Mouse (Mus musculus): Measurements from ENCODE around the gene Eapp. TPM values are rescaled to one million over a fixed set of nuclear protein-coding genes. Genes with fewer than 3 reads are reported as not detected.
"Not testable (repeated sequence)": the region's sequence is repeated elsewhere in the genome, so short reads cannot be mapped to it uniquely, and the experiment has no call there.

Eapp gene
- total RNA-seq, 1 experiment from 2014 or later, result 55.4 TPM

GRCm38 (mm10) chr12:54689082-54689481 is 6.6 kb downstream of the Eapp start:
- no peak for ATAC-seq (replicated peaks; ENCODE audit: low read depth, poor library complexity, severe bottlenecking)

GRCm38 (mm10) chr12:54683182-54683581 is 12.5 kb downstream of the Eapp start:
- ATAC-seq (replicated peaks; ENCODE audit: low read depth, poor library complexity, severe bottlenecking), result peak; percentile 84

GRCm38 (mm10) chr12:54676709-54677108 is 19.0 kb downstream of the Eapp start:
- no peak for ATAC-seq (replicated peaks; ENCODE audit: low read depth, poor library complexity, severe bottlenecking)

GRCm38 (mm10) chr12:54675396-54675795 is 20.3 kb downstream of the Eapp start:
- no peak for ATAC-seq (replicated peaks; ENCODE audit: low read depth, poor library complexity, severe bottlenecking)

GRCm38 (mm10) chr12:54671262-54671661 is 24.4 kb downstream of the Eapp start:
- no peak for ATAC-seq (replicated peaks; ENCODE audit: low read depth, poor library complexity, severe bottlenecking)

- ATAC-seq (replicated peaks; ENCODE audit: low read depth, poor library complexity, severe bottlenecking), result no peak
Measured at GRCm38 (mm10) chr12:54668141-54668540, 27.6 kb downstream of the Eapp start.

GRCm38 (mm10) chr12:54665526-54665925 is 30.2 kb downstream of the Eapp start:
- no peak for ATAC-seq (replicated peaks; ENCODE audit: low read depth, poor library complexity, severe bottlenecking)

- ATAC-seq (replicated peaks; ENCODE audit: low read depth, poor library complexity, severe bottlenecking), result not testable (repeated sequence)
Measured at GRCm38 (mm10) chr12:54661470-54661869, 34.2 kb downstream of the Eapp start.

- ATAC-seq (replicated peaks; ENCODE audit: low read depth, poor library complexity, severe bottlenecking), result no peak
Measured at GRCm38 (mm10) chr12:54659901-54660300, 35.8 kb downstream of the Eapp start.

- ATAC-seq (replicated peaks; ENCODE audit: low read depth, poor library complexity, severe bottlenecking), result 0 out of 2 replicates have a peak, but pooled peaks have one; percentile 12
Measured at GRCm38 (mm10) chr12:54658425-54659092, 37.1 kb downstream of the Eapp start.

- ATAC-seq (replicated peaks; ENCODE audit: low read depth, poor library complexity, severe bottlenecking), result no peak
Measured at GRCm38 (mm10) chr12:54657951-54658350, 37.7 kb downstream of the Eapp start.

GRCm38 (mm10) chr12:54657226-54657625 is 38.5 kb downstream of the Eapp start:
- no peak for ATAC-seq (replicated peaks; ENCODE audit: low read depth, poor library complexity, severe bottlenecking)

- peak; percentile 84 for ATAC-seq (replicated peaks; ENCODE audit: low read depth, poor library complexity, severe bottlenecking)
Measured at GRCm38 (mm10) chr12:54656396-54657171, 39.1 kb downstream of the Eapp start, which contains the start of gene Sptssa. Sptssa (minus strand) TSS chr12:54656573.

GRCm38 (mm10) chr12:54656039-54656395 is 39.7 kb downstream of the Eapp start:
- ATAC-seq (replicated peaks; ENCODE audit: low read depth, poor library complexity, severe bottlenecking), result no peak

GRCm38 (mm10) chr12:54655292-54656038 is 40.2 kb downstream of the Eapp start:
- ATAC-seq (replicated peaks; ENCODE audit: low read depth, poor library complexity, severe bottlenecking), result peak; percentile 17

GRCm38 (mm10) chr12:54654741-54655140 is 41.0 kb downstream of the Eapp start:
- ATAC-seq (replicated peaks; ENCODE audit: low read depth, poor library complexity, severe bottlenecking), result no peak

- no peak; the same call in 1 of the 2 replicates for ATAC-seq (replicated peaks; ENCODE audit: low read depth, poor library complexity, severe bottlenecking)
Measured at GRCm38 (mm10) chr12:54654141-54654540, 41.6 kb downstream of the Eapp start.

- ATAC-seq (replicated peaks; ENCODE audit: low read depth, poor library complexity, severe bottlenecking), result no peak
Measured at GRCm38 (mm10) chr12:54652346-54652745, 43.4 kb downstream of the Eapp start.

GRCm38 (mm10) chr12:54651820-54652219 is 43.9 kb downstream of the Eapp start:
- ATAC-seq (replicated peaks; ENCODE audit: low read depth, poor library complexity, severe bottlenecking), result no peak

- peak; percentile 37; the same call in 1 of the 2 replicates for ATAC-seq (replicated peaks; ENCODE audit: low read depth, poor library complexity, severe bottlenecking)
Measured at GRCm38 (mm10) chr12:54651158-54651557, 44.5 kb downstream of the Eapp start.

GRCm38 (mm10) chr12:54644947-54645346 is 50.8 kb downstream of the Eapp start:
- no peak for ATAC-seq (replicated peaks; ENCODE audit: low read depth, poor library complexity, severe bottlenecking)
